ENCODE assay signal across 9 mouse cellular contexts in genomic region chr10:45468180-45468915, GRCm38 (mm10). TPM values are rescaled to one million over a fixed set of nuclear protein-coding genes. Genes with fewer than 3 reads are reported as not detected.
DNase-seq lines count a peak whose midpoint lies in the region; ATAC-seq and TF ChIP-seq lines count a peak whose summit lies in the region.
"Had no signal": no experiment of that assay in that cellular context is flagged by ENCODE, and none has a peak within 500 bp of the region (broad histone marks: within the 10 kb centered on the region; RNA-seq: fewer than 3 reads in every experiment).

No protein-coding gene starts in this region.

- peaks cover 22% of the 10 kb centered on the region for H3K27me3 ChIP-seq in kidney, postnatal 0 days (ENCODE audit: insufficient read depth, low read length)
- peaks cover 7% of the 10 kb centered on the region for H3K27me3 ChIP-seq in kidney, adult 2 months (replicated peaks; ENCODE audit: control insufficient read depth, insufficient read depth, low read length)
- H3K27me3 ChIP-seq in hindbrain, embryonic 14.5 days (ENCODE audit: control insufficient read depth, insufficient read depth, low read length), result peaks cover 13% of the 10 kb centered on the region
- H3K27me3 ChIP-seq in midbrain, embryonic 13.5 days, result peaks cover 14% of the 10 kb centered on the region

- WGBS in kidney, postnatal 0 days, result 35% methylated on average over 4 of the region's 4 CpGs
- WGBS in kidney, adult 2 months, result 35% methylated on average over 4 of the region's 4 CpGs
- 37% methylated on average over 4 of the region's 4 CpGs for WGBS in hindbrain, embryonic 14.5 days
- WGBS in midbrain, embryonic 13.5 days, result 33% methylated on average over 4 of the region's 4 CpGs

- no peak for TF ChIP-seq POLR2A in kidney, adult 2 months (IDR thresholded peaks at IDR 0.05; ENCODE audit: low read depth, low read length)
- no peak for TF ChIP-seq POLR2A in brain, embryonic 14.5 days (IDR thresholded peaks at IDR 0.05; ENCODE audit: borderline replicate concordance, extremely low read depth, insufficient read depth, insufficient read length, poor library complexity, severe bottlenecking)

- TF ChIP-seq CTCF in kidney, postnatal 0 days (IDR thresholded peaks at IDR 0.05; ENCODE audit: low read depth), result no peak
- TF ChIP-seq CTCF in kidney, adult 2 months (conservative IDR thresholded peaks at IDR 0.05; ENCODE audit: insufficient read depth, insufficient read length, low read depth, low read length), result no peak
- no peak for TF ChIP-seq CTCF in brain, embryonic 14.5 days (IDR thresholded peaks at IDR 0.05; ENCODE audit: borderline replicate concordance, extremely low read depth, insufficient read depth, insufficient read length)

- H3K4me1 ChIP-seq in kidney, postnatal 0 days (replicated peaks; ENCODE audit: insufficient read depth, low read length), result no peaks in the 10 kb centered on the region
- no peaks in the 10 kb centered on the region for H3K4me1 ChIP-seq in kidney, adult 2 months (ENCODE audit: control insufficient read depth, insufficient read depth, low read length)
- peaks cover 24% of the 10 kb centered on the region; the same call in 1 of the 2 replicates for H3K4me1 ChIP-seq in hindbrain, embryonic 14.5 days (replicated peaks; ENCODE audit: control insufficient read depth, insufficient read depth, low read length)
- H3K4me1 ChIP-seq in midbrain, embryonic 13.5 days (replicated peaks), result peaks cover 37% of the 10 kb centered on the region

- peak overlapping the region; percentile 32; the same call in 1 of the 2 replicates for H3K4me3 ChIP-seq in kidney, postnatal 0 days (replicated peaks; ENCODE audit: low read depth, low read length)
- H3K4me3 ChIP-seq in kidney, adult 2 months (ENCODE audit: insufficient read depth, low read depth, low read length), result no peak overlapping the region
- H3K4me3 ChIP-seq in hindbrain, embryonic 14.5 days (replicated peaks; ENCODE audit: low read length), result peak overlapping the region; percentile 37
- peak overlapping the region; percentile 53 for H3K4me3 ChIP-seq in midbrain, embryonic 13.5 days (replicated peaks)
- H3K4me3 ChIP-seq: gastrocnemius, adult 2 months had no signal

- no peaks in the 10 kb centered on the region for H3K36me3 ChIP-seq in kidney, postnatal 0 days (ENCODE audit: insufficient read depth, low read length)
- no peaks in the 10 kb centered on the region for H3K36me3 ChIP-seq in kidney, adult 2 months (ENCODE audit: control insufficient read depth, insufficient read depth, low read length)
- no peaks in the 10 kb centered on the region for H3K36me3 ChIP-seq in hindbrain, embryonic 14.5 days (replicated peaks; ENCODE audit: control insufficient read depth, insufficient read depth)
- H3K36me3 ChIP-seq in midbrain, embryonic 13.5 days, result no peaks in the 10 kb centered on the region

- no peaks in the 10 kb centered on the region for H3K9me3 ChIP-seq in kidney, postnatal 0 days (replicated peaks; ENCODE audit: low read length)
- no peaks in the 10 kb centered on the region for H3K9me3 ChIP-seq in hindbrain, embryonic 14.5 days (ENCODE audit: control insufficient read depth, low read length)
- no peaks in the 10 kb centered on the region for H3K9me3 ChIP-seq in midbrain, embryonic 13.5 days

- no peak overlapping the region for H3K9ac ChIP-seq in kidney, postnatal 0 days (ENCODE audit: low read depth, low read length)
- peak overlapping the region; percentile 16 for H3K9ac ChIP-seq in hindbrain, embryonic 14.5 days
- 0 out of 2 replicates have a peak overlapping the region, but pooled peaks have one; percentile 36 for H3K9ac ChIP-seq in midbrain, embryonic 13.5 days (replicated peaks)

- H3K27ac ChIP-seq in kidney, postnatal 0 days, result no peak overlapping the region
- H3K27ac ChIP-seq in kidney, adult 2 months (ENCODE audit: insufficient read depth, low read depth, low read length), result no peak overlapping the region
- no peak overlapping the region for H3K27ac ChIP-seq in hindbrain, embryonic 14.5 days
- no peak overlapping the region for H3K27ac ChIP-seq in midbrain, embryonic 13.5 days
- H3K27ac ChIP-seq: gastrocnemius, adult 2 months had no signal

- ATAC-seq in kidney, postnatal 0 days (replicated peaks; ENCODE audit: low FRiP score, low read depth), result no peak
- ATAC-seq in hindbrain, embryonic 14.5 days (ENCODE audit: low FRiP score), result no peak
- no peak for ATAC-seq in midbrain, embryonic 13.5 days
- ATAC-seq in megakaryocyte progenitor cell, adult 5-6 weeks (replicated peaks; ENCODE audit: poor library complexity), result no peak

- DNase-seq in kidney, postnatal 0 days (ENCODE audit: low spot score), result no peak
- no peak for DNase-seq in kidney, adult 2 months
- DNase-seq in brain, embryonic 14.5 days (ENCODE audit: low read depth), result peak; percentile 38
- DNase-seq in hindbrain, embryonic 14.5 days (ENCODE audit: low spot score), result no peak
- DNase-seq in spleen, adult 12 weeks (ENCODE audit: low spot score), result no peak
- DNase-seq: cerebellum, adult 11-12 months; gastrocnemius, adult 2 months had no signal

- H3K4me2 ChIP-seq in kidney, postnatal 0 days (ENCODE audit: low read length), result peak overlapping the region; percentile 44
- H3K4me2 ChIP-seq in hindbrain, embryonic 14.5 days (replicated peaks), result peak overlapping the region; percentile 59
- peak overlapping the region; percentile 70 for H3K4me2 ChIP-seq in midbrain, embryonic 13.5 days (replicated peaks)

RNA-seq across cellular contexts. Expression of gene Lin28b, which starts 17.8 kb away (rescaled TPM):
- polyA plus RNA-seq in kidney, postnatal 0 days (2015; fragmentation: Nextera tagmentation; extraction: Ambion mirVana), result 0.08 and 0.14 TPM in 2 replicates
- 0.01 TPM in 1 of 2 replicates, not detected in the other for polyA plus RNA-seq in kidney, adult 2 months (2012; rRNA removed)
- 13.4 and 15.1 TPM in 2 replicates for polyA plus RNA-seq in brain, embryonic 14.5 days (2012; rRNA removed)
- 8.8 and 9.1 TPM in 2 replicates for polyA plus RNA-seq in hindbrain, embryonic 14.5 days (2014; fragmentation: Nextera tagmentation; extraction: Ambion mirVana)
- 10.3 and 13.2 TPM in 2 replicates for polyA plus RNA-seq in midbrain, embryonic 13.5 days (2015; fragmentation: Nextera tagmentation; extraction: Ambion mirVana)
- 0.10 TPM in 1 of 2 replicates, not detected in the other for total RNA-seq in megakaryocyte progenitor cell, adult 5-6 weeks (2015)
- total RNA-seq in megakaryocyte progenitor cell, adult 5-6 weeks (2017), result not detected in 2 replicates
- total RNA-seq: gastrocnemius, adult 2 months had no signal
